Comparison of ENCODE assay signal across 13 mouse cellular contexts in the genomic region with DNA sequence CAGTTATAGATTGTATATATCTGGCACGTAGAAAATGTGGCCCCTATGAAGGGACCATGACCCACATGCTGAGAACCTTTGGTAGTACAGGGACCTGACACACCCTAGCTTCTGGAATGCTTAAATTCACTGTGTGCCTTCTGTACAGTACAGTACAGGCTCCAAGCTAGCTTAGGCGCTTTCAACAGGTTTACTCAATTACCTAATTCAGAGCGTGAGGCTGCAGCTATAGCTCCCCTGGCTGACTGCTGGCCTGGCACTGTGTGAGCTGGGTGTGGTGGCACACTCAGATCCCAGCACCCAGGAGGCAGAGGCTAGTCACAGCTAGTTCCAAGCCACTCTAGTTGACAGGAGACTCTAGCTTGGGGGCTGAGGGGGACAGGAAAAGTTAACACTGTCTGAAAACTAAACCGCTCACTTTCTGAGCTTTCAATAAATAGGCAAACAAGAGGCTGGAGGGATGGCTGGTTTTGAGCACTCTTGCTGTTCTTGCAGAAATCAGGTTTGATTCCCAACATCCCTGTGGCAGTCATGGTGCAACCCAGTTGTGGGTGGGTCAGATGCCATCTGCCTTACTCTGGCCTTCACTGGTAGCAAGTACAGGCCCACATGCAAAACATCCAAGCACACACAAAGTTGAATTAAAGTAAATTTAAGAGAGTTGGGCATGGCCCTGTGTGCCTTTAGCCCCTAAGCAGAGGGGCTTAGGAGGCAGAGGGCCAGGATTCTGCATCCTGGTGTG. TPM values are rescaled to one million over a fixed set of nuclear protein-coding genes. Genes with fewer than 3 reads are reported as not detected.
DNase-seq lines count a peak whose midpoint lies in the region; ATAC-seq and TF ChIP-seq lines count a peak whose summit lies in the region.
"Had no signal": no experiment of that assay in that cellular context is flagged by ENCODE, and none has a peak within 500 bp of the region (broad histone marks: within the 10 kb centered on the region; RNA-seq: fewer than 3 reads in every experiment).

No protein-coding gene starts in this region.

- peaks cover 85% of the 10 kb centered on the region for H3K36me3 ChIP-seq in kidney, embryonic 15.5 days
- H3K36me3 ChIP-seq in MEL (ENCODE audit: control insufficient read depth in 1 of 2, insufficient read depth in 2 of 2, low read length in 2 of 2) = peaks cover 14 to 21% of the 10 kb centered on the region in 2 experiments
- peaks cover 86% of the 10 kb centered on the region for H3K36me3 ChIP-seq in liver, embryonic 12.5 days

- peaks cover 32% of the 10 kb centered on the region for H3K79me2 ChIP-seq in MEL (ENCODE audit: control insufficient read depth, insufficient read depth, low read length, poor library complexity)

- H3K9ac ChIP-seq in kidney, embryonic 15.5 days = no peak overlapping the region
- H3K9ac ChIP-seq in MEL (ENCODE audit: control insufficient read depth, low read depth, low read length, poor library complexity, severe bottlenecking) = no peak overlapping the region
- peak overlapping the region; percentile 32 for H3K9ac ChIP-seq in liver, embryonic 12.5 days

- H3K4me1 ChIP-seq in kidney, embryonic 15.5 days = peaks cover 31% of the 10 kb centered on the region
- peaks cover 0 to 16% of the 10 kb centered on the region in 2 experiments; a peak in 2 of 4 replicates for H3K4me1 ChIP-seq in MEL (ENCODE audit: control insufficient read depth in 1 of 2, insufficient read depth in 2 of 2, low read length in 2 of 2)
- peaks cover 62% of the 10 kb centered on the region for H3K4me1 ChIP-seq in liver, embryonic 12.5 days

- no peak for DNase-seq in kidney, postnatal 4 days
- DNase-seq in A20 (ENCODE audit: low read depth, low spot score) = peak; percentile 28
- DNase-seq in MEL (ENCODE audit: low read depth, low spot score) = peak; percentile 62
- no peak for DNase-seq in right cerebral cortex, postnatal 14 days
- no peak for DNase-seq in spleen, postnatal 14 days (ENCODE audit: low spot score in 2 of 2)
- DNase-seq in left cerebral cortex, adult 11 months (ENCODE audit: low spot score) = no peak
- DNase-seq: layer of hippocampus, postnatal 36 days; lung, adult 18-20 months had no signal

- TF ChIP-seq POLR2A in MEL (IDR thresholded peaks at IDR 0.05; ENCODE audit: control insufficient read depth in 1 of 2, insufficient read depth in 1 of 2, low read depth in 1 of 2, low read length in 2 of 2, poor library complexity in 1 of 2) = peak in 1 of 2 experiments; percentile 64; a peak in 2 of 4 replicates

- H3K4me2 ChIP-seq in kidney, embryonic 15.5 days = no peak overlapping the region
- no peak overlapping the region for H3K4me2 ChIP-seq in liver, embryonic 12.5 days
- H3K4me2 ChIP-seq: heart, embryonic 11.5 days had no signal

- H3K9me3 ChIP-seq in kidney, embryonic 15.5 days (replicated peaks) = no peaks in the 10 kb centered on the region
- H3K9me3 ChIP-seq in MEL (replicated peaks; ENCODE audit: insufficient read depth, low read length) = no peaks in the 10 kb centered on the region
- no peaks in the 10 kb centered on the region for H3K9me3 ChIP-seq in liver, embryonic 12.5 days (replicated peaks)
- H3K9me3 ChIP-seq: G1E had no signal

- WGBS in kidney, embryonic 15.5 days = 77% methylated on average over 4 of the region's 4 CpGs
- 66% methylated on average over 4 of the region's 4 CpGs for WGBS in liver, embryonic 12.5 days (ENCODE audit: insufficient replicate concordance)

- no peak overlapping the region for H3K4me3 ChIP-seq in kidney, embryonic 15.5 days (replicated peaks)
- no peak overlapping the region for H3K4me3 ChIP-seq in MEL (ENCODE audit: control insufficient read depth in 1 of 2, insufficient read depth in 1 of 2, low read depth in 2 of 2, low read length in 2 of 2)
- H3K4me3 ChIP-seq in liver, embryonic 12.5 days = no peak overlapping the region

- TF ChIP-seq RAD21 in MEL (IDR thresholded peaks at IDR 0.05; ENCODE audit: low read depth, low read length) = no peak

- no peaks in the 10 kb centered on the region for H3K27me3 ChIP-seq in kidney, embryonic 15.5 days
- H3K27me3 ChIP-seq in MEL (ENCODE audit: control insufficient read depth in 1 of 2, insufficient read depth in 2 of 2, low read length in 2 of 2) = no peaks in the 10 kb centered on the region
- H3K27me3 ChIP-seq in liver, embryonic 12.5 days (replicated peaks) = no peaks in the 10 kb centered on the region

- no peak; a peak in 1 of 6 replicates for TF ChIP-seq CTCF in MEL (IDR thresholded peaks at IDR 0.05 in 2 of 3, conservative IDR thresholded peaks at IDR 0.05 in 1 of 3; ENCODE audit: control insufficient read depth in 1 of 3, insufficient read depth in 1 of 3, low read depth in 2 of 3, low read length in 3 of 3, poor library complexity in 1 of 3, severe bottlenecking in 1 of 3)

- TF ChIP-seq EP300 in MEL (IDR thresholded peaks at IDR 0.05; ENCODE audit: low read depth in 1 of 2, low read length in 2 of 2) = no peak

- peak; percentile 15; the same call in 1 of the 2 replicates for ATAC-seq in kidney, embryonic 15.5 days (replicated peaks; ENCODE audit: low FRiP score)
- peak; percentile 20 for ATAC-seq in liver, embryonic 12.5 days
- ATAC-seq: midbrain, embryonic 16.5 days had no signal

- H3K27ac ChIP-seq in kidney, embryonic 15.5 days = no peak overlapping the region; the same call in 1 of the 2 replicates
- H3K27ac ChIP-seq in MEL (ENCODE audit: control insufficient read depth, low read depth, low read length) = no peak overlapping the region
- H3K27ac ChIP-seq in liver, embryonic 12.5 days = peak overlapping the region; percentile 34

TF ChIP-seq in MEL, 35 proteins besides CTCF, POLR2A, EP300 and RAD21:
- no peak for TF ChIP-seq KAT2A (conservative IDR thresholded peaks at IDR 0.05; ENCODE audit: low read depth, low read length)
- TF ChIP-seq CHD2 (IDR thresholded peaks at IDR 0.05; ENCODE audit: low read length) = peak; percentile 9; the same call in 1 of the 2 replicates
- TF ChIP-seq SMC3 (IDR thresholded peaks at IDR 0.05; ENCODE audit: low read depth, low read length) = peak; percentile 14
- TF ChIP-seq MAX (IDR thresholded peaks at IDR 0.05; ENCODE audit: low read length) = no peak
- TF ChIP-seq TBP (IDR thresholded peaks at IDR 0.05; ENCODE audit: low read depth, low read length) = no peak
- peak; percentile 74; the same call in 1 of the 2 replicates for TF ChIP-seq ZMIZ1 (IDR thresholded peaks at IDR 0.05; ENCODE audit: low read depth, low read length)
- no peak for TF ChIP-seq MYC (IDR thresholded peaks at IDR 0.05; ENCODE audit: low read depth, low read length)
- no peak for TF ChIP-seq ETS1 (IDR thresholded peaks at IDR 0.05; ENCODE audit: low read depth, low read length)
- TF ChIP-seq RCOR1 (IDR thresholded peaks at IDR 0.05; ENCODE audit: low read depth, low read length) = no peak
- TF ChIP-seq MYB (IDR thresholded peaks at IDR 0.05; ENCODE audit: low read depth, low read length) = 0 out of 2 replicates have a peak, but pooled peaks have one; percentile 13
- no peak for TF ChIP-seq E2F4 (IDR thresholded peaks at IDR 0.05; ENCODE audit: borderline replicate concordance, low read depth, low read length)
- TF ChIP-seq MEF2A (IDR thresholded peaks at IDR 0.05; ENCODE audit: extremely low read depth, insufficient replicate concordance, low read depth, low read length, poor library complexity, severe bottlenecking) = no peak
- peak; percentile 96 for TF ChIP-seq POLR2AphosphoS2 (IDR thresholded peaks at IDR 0.05; ENCODE audit: low read length)
- no peak for TF ChIP-seq HCFC1 (IDR thresholded peaks at IDR 0.05; ENCODE audit: low read depth, low read length)

RNA-seq across cellular contexts. Expression of a gene that starts 4.8 kb away (rescaled TPM):
- 483 and 529 TPM in 2 replicates for polyA plus RNA-seq in kidney, embryonic 15.5 days (2015; fragmentation: Nextera tagmentation; extraction: Ambion mirVana)
- 2,589 and 2,603 TPM in 2 replicates for total RNA-seq in MEL (2012; rRNA removed)
- 1,000 to 10,000 TPM in 1 of 2 experiments, not detected in 1; 2,003 TPM for polyA plus RNA-seq in MEL (2012; ENCODE audit: insufficient read depth in 1 of 2, insufficient read length in 2 of 2, low read depth in 1 of 2, low replicate concordance in 2 of 2, missing spikeins in 1 of 2)
- 350 and 362 TPM in 2 replicates for polyA plus RNA-seq in liver, embryonic 12.5 days (2016; fragmentation: Nextera tagmentation; extraction: Ambion mirVana)

RNA-seq across cellular contexts. Expression of a gene that starts 26.9 kb away (rescaled TPM):
- 40.0 and 40.6 TPM in 2 replicates for polyA plus RNA-seq in kidney, embryonic 15.5 days (2015; fragmentation: Nextera tagmentation; extraction: Ambion mirVana)
- total RNA-seq in MEL (2012; rRNA removed) = 30.9 and 34.1 TPM in 2 replicates
- polyA plus RNA-seq in MEL (2012; ENCODE audit: insufficient read depth in 1 of 2, insufficient read length in 2 of 2, low read depth in 1 of 2, low replicate concordance in 2 of 2, missing spikeins in 1 of 2) = 10 to 100 TPM; 30.8 to 41.4 TPM
- 38.2 and 39.4 TPM in 2 replicates for polyA plus RNA-seq in liver, embryonic 12.5 days (2016; fragmentation: Nextera tagmentation; extraction: Ambion mirVana)

Comparison
In these comparisons a context has a peak if more than half of its experiments do, and no peak if none do; other contexts are left out.
1. DNase-seq: peak in A20 (single experiment) and MEL (single experiment); none in kidney, postnatal 4 days (0 of 2), right cerebral cortex, postnatal 14 days (single experiment), spleen, postnatal 14 days (0 of 2) and left cerebral cortex, adult 11 months (single experiment).